Mouse (Mus musculus): ENCODE results near the gene Gm20388. TPM values are rescaled to one million over a fixed set of nuclear protein-coding genes. Genes with fewer than 3 reads are reported as not detected.

The Gm20388 gene
- polyA plus RNA-seq, 1 experiment from 2014 or later = not detected

GRCm38 (mm10) chr8:124075977-124076376 lies 4165.3 kb downstream of the Gm20388 start:
- ATAC-seq (ENCODE audit: insufficient number of reproducible peaks, insufficient read depth, low FRiP score, low read depth) = no peak
- H3K27me3 ChIP-seq (ENCODE audit: control insufficient read depth, insufficient read depth, low read length) = peaks cover 10% of the 10 kb centered on the region; the same call in 1 of the 2 replicates
- no peak overlapping the region for H3K27ac ChIP-seq (replicated peaks in 1 of 2; ENCODE audit: control insufficient read depth in 1 of 2, insufficient read depth in 1 of 2, low read depth in 2 of 2, low read length in 2 of 2)
- H3K4me2 ChIP-seq (ENCODE audit: low read length) = no peak overlapping the region
- 45% methylated on average over 8 of the region's 8 CpGs for WGBS
- no peak overlapping the region for H3K9ac ChIP-seq (ENCODE audit: low read length)
- H3K4me1 ChIP-seq (ENCODE audit: control insufficient read depth in 2 of 2, insufficient read depth in 2 of 2, low read length in 2 of 2) = peaks cover 13 to 15% of the 10 kb centered on the region in 2 experiments
- H3K9me3 ChIP-seq (ENCODE audit: control insufficient read depth, low read length) = no peaks in the 10 kb centered on the region
- H3K36me3 ChIP-seq (ENCODE audit: control insufficient read depth, insufficient read depth, low read length) = no peaks in the 10 kb centered on the region
- no peak overlapping the region for H3K4me3 ChIP-seq (ENCODE audit: control insufficient read depth in 1 of 2, insufficient read depth in 1 of 2, low read depth in 1 of 2, low read length in 2 of 2)

- no peak for ATAC-seq (ENCODE audit: insufficient number of reproducible peaks, insufficient read depth, low FRiP score, low read depth)
- Histone ChIP-seq H3K4me2 (ENCODE audit: low read length) (no peak overlapping the region), H3K36me3 (ENCODE audit: control insufficient read depth, insufficient read depth, low read length) (no peaks in the 10 kb centered on the region), H3K4me1 (ENCODE audit: control insufficient read depth in 2 of 2, insufficient read depth in 2 of 2, low read length in 2 of 2) (peaks cover 15 to 17% of the 10 kb centered on the region in 2 experiments), H3K9ac (ENCODE audit: low read length) (no peak overlapping the region), H3K9me3 (ENCODE audit: control insufficient read depth, low read length) (no peaks in the 10 kb centered on the region), H3K27ac (replicated peaks in 1 of 2; ENCODE audit: control insufficient read depth in 1 of 2, insufficient read depth in 1 of 2, low read depth in 2 of 2, low read length in 2 of 2) (no peak overlapping the region), H3K4me3 (ENCODE audit: control insufficient read depth in 1 of 2, insufficient read depth in 1 of 2, low read depth in 1 of 2, low read length in 2 of 2) (no peak overlapping the region), H3K27me3 (ENCODE audit: control insufficient read depth, insufficient read depth, low read length) (peaks cover 10% of the 10 kb centered on the region; the same call in 1 of the 2 replicates)
- 53% methylated on average over 3 of the region's 3 CpGs for WGBS
These were observed 4165.8 kb downstream of the Gm20388 start for GRCm38 (mm10) chr8:124076416-124076815.

- Histone ChIP-seq H3K36me3 (ENCODE audit: control insufficient read depth, insufficient read depth, low read length) (no peaks in the 10 kb centered on the region), H3K9ac (ENCODE audit: low read length) (no peak overlapping the region), H3K27me3 (ENCODE audit: control insufficient read depth, insufficient read depth, low read length) (0 out of 2 replicates have a peak, but pooled peaks cover 2% of the 10 kb centered on the region), H3K9me3 (ENCODE audit: control insufficient read depth, low read length) (no peaks in the 10 kb centered on the region), H3K4me1 (ENCODE audit: control insufficient read depth in 2 of 2, insufficient read depth in 2 of 2, low read length in 2 of 2) (peaks cover 15 to 17% of the 10 kb centered on the region in 2 experiments), H3K4me3 (ENCODE audit: control insufficient read depth in 1 of 2, insufficient read depth in 1 of 2, low read depth in 1 of 2, low read length in 2 of 2) (no peak overlapping the region), H3K4me2 (ENCODE audit: low read length) (no peak overlapping the region), H3K27ac (replicated peaks in 1 of 2; ENCODE audit: control insufficient read depth in 1 of 2, insufficient read depth in 1 of 2, low read depth in 2 of 2, low read length in 2 of 2) (no peak overlapping the region)
- ATAC-seq (ENCODE audit: insufficient number of reproducible peaks, insufficient read depth, low FRiP score, low read depth) = no peak
- WGBS = 50% methylated on average over 8 of the region's 8 CpGs
These were observed 4166.7 kb downstream of the Gm20388 start for GRCm38 (mm10) chr8:124077377-124077776.

GRCm38 (mm10) chr8:124077998-124078397 lies 4167.4 kb downstream of the Gm20388 start:
- Histone ChIP-seq H3K9ac (ENCODE audit: low read length) (no peak overlapping the region), H3K27me3 (ENCODE audit: control insufficient read depth, insufficient read depth, low read length) (no peaks in the 10 kb centered on the region), H3K4me1 (ENCODE audit: control insufficient read depth in 2 of 2, insufficient read depth in 2 of 2, low read length in 2 of 2) (peaks cover 15 to 17% of the 10 kb centered on the region in 2 experiments), H3K27ac (replicated peaks in 1 of 2; ENCODE audit: control insufficient read depth in 1 of 2, insufficient read depth in 1 of 2, low read depth in 2 of 2, low read length in 2 of 2) (no peak overlapping the region), H3K9me3 (ENCODE audit: control insufficient read depth, low read length) (no peaks in the 10 kb centered on the region), H3K4me2 (ENCODE audit: low read length) (no peak overlapping the region), H3K4me3 (ENCODE audit: control insufficient read depth in 1 of 2, insufficient read depth in 1 of 2, low read depth in 1 of 2, low read length in 2 of 2) (no peak overlapping the region), H3K36me3 (ENCODE audit: control insufficient read depth, insufficient read depth, low read length) (no peaks in the 10 kb centered on the region)
- WGBS = 89% methylated on average over 10 of the region's 10 CpGs
- ATAC-seq (ENCODE audit: insufficient number of reproducible peaks, insufficient read depth, low FRiP score, low read depth) = no peak

- no peaks in the 10 kb centered on the region for H3K36me3 ChIP-seq (ENCODE audit: control insufficient read depth, insufficient read depth, low read length)
- H3K4me3 ChIP-seq (ENCODE audit: control insufficient read depth in 1 of 2, insufficient read depth in 1 of 2, low read depth in 1 of 2, low read length in 2 of 2) = no peak overlapping the region
- H3K4me2 ChIP-seq (ENCODE audit: low read length) = no peak overlapping the region
- no peak overlapping the region for H3K9ac ChIP-seq (ENCODE audit: low read length)
- no peaks in the 10 kb centered on the region for H3K9me3 ChIP-seq (ENCODE audit: control insufficient read depth, low read length)
- no peaks in the 10 kb centered on the region for H3K27me3 ChIP-seq (ENCODE audit: control insufficient read depth, insufficient read depth, low read length)
- no peak for ATAC-seq (ENCODE audit: insufficient number of reproducible peaks, insufficient read depth, low FRiP score, low read depth)
- WGBS = 78% methylated on average over 7 of the region's 7 CpGs
- no peak overlapping the region for H3K27ac ChIP-seq (replicated peaks in 1 of 2; ENCODE audit: control insufficient read depth in 1 of 2, insufficient read depth in 1 of 2, low read depth in 2 of 2, low read length in 2 of 2)
- H3K4me1 ChIP-seq (ENCODE audit: control insufficient read depth in 2 of 2, insufficient read depth in 2 of 2, low read length in 2 of 2) = peaks cover 15 to 17% of the 10 kb centered on the region in 2 experiments
These were observed 4168.3 kb downstream of the Gm20388 start for GRCm38 (mm10) chr8:124078969-124079368.

GRCm38 (mm10) chr8:124080467-124081326 lies 4170.1 kb downstream of the Gm20388 start:
- ATAC-seq (ENCODE audit: insufficient number of reproducible peaks, insufficient read depth, low FRiP score, low read depth) = peak; percentile 20; the same call in 1 of the 2 replicates
- Histone ChIP-seq H3K27ac (replicated peaks in 1 of 2; ENCODE audit: control insufficient read depth in 1 of 2, insufficient read depth in 1 of 2, low read depth in 2 of 2, low read length in 2 of 2) (peak overlapping the region in 1 of 2 experiments; percentile 19; a peak in 1 of 4 replicates), H3K27me3 (ENCODE audit: control insufficient read depth, insufficient read depth, low read length) (no peaks in the 10 kb centered on the region), H3K4me1 (ENCODE audit: control insufficient read depth in 2 of 2, insufficient read depth in 2 of 2, low read length in 2 of 2) (peaks cover 15 to 17% of the 10 kb centered on the region in 2 experiments), H3K4me2 (ENCODE audit: low read length) (no peak overlapping the region), H3K36me3 (ENCODE audit: control insufficient read depth, insufficient read depth, low read length) (no peaks in the 10 kb centered on the region), H3K9me3 (ENCODE audit: control insufficient read depth, low read length) (no peaks in the 10 kb centered on the region), H3K9ac (ENCODE audit: low read length) (no peak overlapping the region), H3K4me3 (ENCODE audit: control insufficient read depth in 1 of 2, insufficient read depth in 1 of 2, low read depth in 1 of 2, low read length in 2 of 2) (no peak overlapping the region)
- 57% methylated on average over 21 of the region's 21 CpGs for WGBS

GRCm38 (mm10) chr8:124082616-124083015 lies 4172.0 kb downstream of the Gm20388 start:
- H3K9me3 ChIP-seq (ENCODE audit: control insufficient read depth, low read length) = no peaks in the 10 kb centered on the region
- peaks cover 8% of the 10 kb centered on the region; the same call in 1 of the 2 replicates for H3K27me3 ChIP-seq (ENCODE audit: control insufficient read depth, insufficient read depth, low read length)
- H3K27ac ChIP-seq (replicated peaks in 1 of 2; ENCODE audit: control insufficient read depth in 1 of 2, insufficient read depth in 1 of 2, low read depth in 2 of 2, low read length in 2 of 2) = no peak overlapping the region
- no peak for ATAC-seq (ENCODE audit: insufficient number of reproducible peaks, insufficient read depth, low FRiP score, low read depth)
- H3K4me2 ChIP-seq (ENCODE audit: low read length) = no peak overlapping the region
- no peak overlapping the region for H3K4me3 ChIP-seq (ENCODE audit: control insufficient read depth in 1 of 2, insufficient read depth in 1 of 2, low read depth in 1 of 2, low read length in 2 of 2)
- no peak overlapping the region for H3K9ac ChIP-seq (ENCODE audit: low read length)
- 91% methylated on average over 8 of the region's 8 CpGs for WGBS
- H3K4me1 ChIP-seq (ENCODE audit: control insufficient read depth in 2 of 2, insufficient read depth in 2 of 2, low read length in 2 of 2) = peaks cover 11 to 14% of the 10 kb centered on the region in 2 experiments
- no peaks in the 10 kb centered on the region for H3K36me3 ChIP-seq (ENCODE audit: control insufficient read depth, insufficient read depth, low read length)

Data from heart, embryonic 14.5 days (tissue).